Mouse (Mus musculus) lung, postnatal 14 days (tissue): ENCODE measurements around the gene Olfr983.

Source experiments
- DNase-seq: peaks from one replicate; pipeline ENCODE4 v3.0.0; 2021

Olfr983 gene

DNA sequence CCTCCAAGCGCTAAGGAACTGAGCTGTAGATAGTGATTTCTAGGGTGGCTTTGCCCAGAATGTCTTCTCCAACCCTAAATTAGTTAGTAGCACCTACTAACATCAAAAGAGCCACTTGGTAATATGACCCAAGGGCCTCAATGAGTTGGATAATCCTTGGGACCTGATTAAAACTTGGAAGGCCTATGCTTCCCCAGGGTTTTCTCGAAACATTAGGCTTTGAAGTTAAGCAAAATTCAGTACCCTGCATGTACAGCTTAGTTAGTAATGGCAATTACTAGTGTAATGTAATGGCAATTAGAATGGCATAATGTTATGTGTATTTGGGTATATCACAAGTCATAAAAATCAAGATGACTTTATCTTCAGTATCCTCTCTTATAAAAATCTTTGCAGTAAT lies at the start of gene Olfr983:
TSS of gene Olfr983 (minus strand) at position 101 of the 400 bp plus-strand sequence.
- no peak for DNase-seq

DNA sequence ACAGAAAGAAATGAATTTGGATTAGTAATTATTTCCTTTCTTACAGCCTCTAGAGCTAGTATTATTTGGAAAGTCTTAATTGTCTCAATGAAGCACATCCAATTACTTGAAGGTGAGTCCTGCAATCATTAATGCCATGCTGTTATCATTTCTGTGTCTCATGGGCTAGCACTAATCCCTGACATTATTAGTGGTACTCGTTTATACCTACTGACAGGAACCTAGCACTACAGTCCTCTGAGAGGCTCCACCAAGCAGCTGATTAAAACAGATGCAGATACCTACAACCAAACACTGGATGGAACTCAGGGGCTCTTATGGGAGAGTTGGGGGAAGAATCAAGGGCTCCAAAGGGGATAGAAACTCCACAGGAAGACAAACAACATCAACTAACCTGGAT lies 48.1 kb upstream of the Olfr983 start:
- DNase-seq: no peak

DNA sequence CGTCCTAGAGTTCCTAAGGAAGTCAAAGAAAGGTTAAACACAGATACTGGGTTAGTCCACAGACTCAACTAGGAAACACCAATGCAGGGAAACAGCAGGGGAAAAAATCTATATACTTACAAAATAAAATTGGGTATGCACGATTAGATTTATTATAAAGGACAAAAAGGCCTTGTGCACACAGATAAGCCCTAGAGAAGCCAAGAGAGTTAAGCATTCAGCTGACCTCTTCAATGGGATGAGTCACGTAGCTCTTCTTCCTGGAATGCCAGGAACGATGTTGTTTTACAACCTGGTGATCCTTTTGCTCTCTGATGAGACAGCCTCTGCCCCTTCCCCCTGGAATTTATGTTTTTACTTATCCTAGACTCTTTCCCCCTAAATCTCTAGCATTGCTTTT lies 46.1 kb upstream of the Olfr983 start:
- DNase-seq: no peak

DNA sequence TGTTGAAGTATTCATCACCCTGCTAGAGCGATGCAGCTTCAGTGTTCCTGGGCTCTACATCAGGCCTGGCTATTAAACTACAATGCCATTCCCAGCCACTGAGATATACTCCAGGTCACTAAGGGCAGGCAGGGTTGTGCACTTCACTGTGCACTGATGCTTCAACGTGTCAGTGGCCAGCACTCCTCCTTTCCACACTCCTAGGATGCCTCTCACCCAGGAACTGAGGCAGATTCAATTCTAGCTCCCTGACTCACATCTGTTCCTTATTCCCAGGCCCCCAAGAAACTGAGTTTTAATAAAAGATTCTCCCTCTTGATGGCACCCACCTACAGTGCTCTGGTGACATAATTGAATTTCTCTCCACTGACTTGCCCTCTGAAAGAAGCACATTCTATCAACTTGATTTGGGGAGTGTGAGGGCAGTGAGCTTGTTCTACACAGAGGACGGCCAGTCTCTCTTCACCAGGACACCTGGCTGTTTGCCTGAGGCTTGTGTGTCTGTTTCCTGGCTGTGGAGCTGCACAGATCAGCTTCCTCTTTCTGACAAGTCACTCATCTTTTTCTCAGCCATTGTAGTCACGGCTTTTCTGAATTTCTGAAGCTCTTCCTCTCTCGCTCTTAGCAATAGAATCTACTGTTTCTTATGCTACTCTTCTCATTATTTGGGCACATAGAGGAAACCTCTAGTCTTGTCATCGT lies 43.7 kb upstream of the Olfr983 start:
- DNase-seq: no peak

DNA sequence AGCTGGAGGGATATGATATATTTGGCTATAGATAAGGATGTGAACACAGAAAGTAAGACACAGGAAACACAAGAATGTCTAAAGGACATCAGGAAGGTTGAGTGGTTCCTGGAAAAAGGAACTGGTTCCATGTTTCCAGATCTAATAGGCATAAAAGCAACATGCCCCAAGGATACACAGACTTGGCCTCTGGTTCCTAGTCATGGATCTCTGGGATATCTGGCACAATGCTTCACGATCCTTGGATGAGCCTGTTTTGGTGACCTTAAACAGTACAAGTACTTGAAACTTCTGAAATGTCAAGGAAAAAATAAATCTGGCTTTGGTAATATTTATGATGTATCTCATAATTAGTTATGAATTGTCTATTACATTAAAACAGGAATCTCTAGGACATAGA lies 37.2 kb upstream of the Olfr983 start:
- DNase-seq: no peak

DNA sequence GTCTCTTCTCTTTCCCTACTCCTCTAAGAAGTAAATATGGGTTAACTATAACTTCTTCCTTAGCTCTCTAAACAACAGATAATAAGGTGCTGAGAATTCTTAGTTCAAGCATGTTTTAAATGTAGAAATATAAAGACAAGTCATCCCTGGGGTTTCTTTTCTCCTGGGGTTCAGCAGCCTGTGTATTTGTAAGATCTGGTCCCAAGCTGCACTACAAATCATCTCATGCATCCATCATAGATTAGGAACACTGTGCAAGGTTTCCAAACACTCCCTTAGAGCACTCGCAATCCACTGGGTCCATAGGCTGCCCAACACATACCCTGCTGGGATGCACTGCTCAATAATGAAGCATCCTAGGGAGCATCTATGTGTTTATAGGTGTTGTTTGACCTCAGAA lies 36.7 kb upstream of the Olfr983 start, which contains the start of gene Olfr985:
TSS of gene Olfr985 (minus strand) at position 101 of the 400 bp plus-strand sequence.
- DNase-seq: no peak

DNA sequence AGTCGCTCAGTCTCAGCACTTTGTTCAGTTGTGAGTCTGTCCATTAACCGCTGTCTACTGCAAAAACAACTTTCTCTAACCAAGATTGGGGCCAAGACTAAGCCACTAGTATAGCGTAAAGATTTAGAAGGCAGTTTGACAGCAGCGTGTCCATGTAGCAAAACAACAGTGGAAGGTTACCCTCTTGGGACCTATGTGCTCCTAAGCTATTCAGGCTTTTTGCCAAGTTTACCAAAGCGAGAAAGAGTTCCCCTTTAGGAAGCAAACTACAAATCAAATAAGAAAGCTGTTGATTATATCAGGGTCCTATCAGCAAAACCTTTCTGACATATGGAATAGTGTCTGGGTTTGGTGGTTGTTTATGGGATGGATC lies 23.9 kb upstream of the Olfr983 start:
- DNase-seq: no peak

DNA sequence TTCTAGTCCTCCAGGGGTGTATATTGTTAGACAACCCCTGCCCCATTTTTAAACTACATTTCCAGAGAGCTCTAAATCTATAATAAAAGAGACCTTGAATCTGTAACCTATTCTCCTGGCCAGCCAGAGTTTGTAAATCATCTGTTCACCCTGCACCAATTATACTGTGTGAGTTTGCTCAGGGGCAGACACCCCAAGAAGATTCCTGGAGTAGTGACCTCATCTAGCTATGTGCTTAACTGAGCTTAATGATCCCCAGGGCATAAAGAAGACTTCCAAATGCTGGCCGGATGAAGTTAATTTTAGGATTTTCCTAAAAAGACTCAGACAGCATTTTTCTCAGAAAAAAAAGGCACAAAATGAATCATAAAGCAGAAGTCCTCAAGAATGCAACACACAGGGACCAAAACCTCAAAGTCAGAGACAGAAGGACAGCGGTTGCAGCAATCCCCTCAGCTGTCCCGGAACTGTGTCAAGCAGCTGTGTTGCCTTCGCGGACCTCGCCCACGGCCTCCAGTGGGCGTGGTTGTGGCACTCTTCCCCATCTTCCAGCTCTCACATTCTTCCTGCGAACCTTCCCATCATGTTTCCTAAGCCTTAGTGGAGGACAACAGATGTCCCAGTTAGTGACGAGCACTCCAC lies 23.4 kb upstream of the Olfr983 start:
- DNase-seq: peak; percentile 45

DNA sequence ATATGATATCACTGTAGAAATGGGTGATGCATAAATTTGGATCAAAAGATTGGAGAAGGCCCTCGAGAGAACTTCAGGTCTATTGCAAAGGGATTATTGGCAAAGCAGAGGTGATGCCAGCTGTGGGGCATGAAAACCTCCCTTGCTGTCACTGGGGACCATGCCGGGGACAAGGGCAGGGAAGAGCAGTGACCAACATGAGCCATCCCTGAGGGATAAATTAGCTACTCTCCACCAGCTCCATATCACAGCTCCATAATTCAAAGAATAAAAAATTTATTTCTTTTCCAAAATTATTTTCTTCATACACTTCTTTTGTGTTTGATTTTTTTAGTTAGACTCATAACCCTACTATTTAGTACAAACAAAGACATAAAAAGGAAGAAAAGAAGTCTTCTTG lies 20.7 kb upstream of the Olfr983 start, which contains the start of gene Olfr984:
TSS of gene Olfr984 (minus strand) at position 101 of the 400 bp plus-strand sequence.
- DNase-seq: no peak

DNA sequence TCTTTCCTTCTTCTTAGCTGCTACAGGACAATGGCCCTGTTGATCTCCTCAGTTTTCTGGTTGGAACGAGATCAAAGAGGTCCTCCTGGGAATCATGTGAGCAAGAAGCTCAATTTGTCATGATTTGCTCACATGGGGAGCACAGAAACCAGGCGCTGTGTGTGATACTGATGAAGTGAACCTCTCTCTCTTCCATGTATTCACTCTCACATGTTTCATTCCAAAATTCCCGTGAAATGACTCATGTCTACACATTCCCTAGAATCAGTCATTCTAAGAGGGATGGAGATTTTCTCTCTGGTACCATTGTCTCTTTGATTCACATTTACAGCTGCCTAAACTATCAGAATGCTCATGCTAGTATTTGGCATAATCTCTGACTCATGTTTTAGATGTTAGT lies 1.4 kb upstream of the Olfr983 start:
- DNase-seq: no peak

DNA sequence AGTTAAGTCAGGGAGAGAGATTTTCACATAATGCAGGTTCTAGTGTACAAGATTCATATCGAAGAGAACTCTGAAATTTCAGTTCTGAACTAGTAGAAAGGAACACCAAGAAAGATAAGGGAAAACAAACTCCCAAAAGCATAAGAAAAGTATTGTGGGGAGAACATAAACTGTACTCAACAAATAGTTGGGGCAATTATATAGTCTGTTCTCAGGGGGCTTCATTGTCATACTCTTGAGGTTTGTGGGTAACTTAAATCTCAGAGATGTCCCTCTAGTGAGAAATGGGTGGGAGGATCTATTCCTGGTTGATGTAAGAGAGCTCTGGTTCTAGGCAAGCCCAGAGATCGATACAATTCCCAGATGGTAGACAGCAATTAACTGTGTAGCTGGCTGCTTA lies 19.9 kb downstream of the Olfr983 start, which contains the start of gene Olfr982:
TSS of gene Olfr982 (plus strand) at position 301 of the 400 bp plus-strand sequence.
- no peak for DNase-seq

DNA sequence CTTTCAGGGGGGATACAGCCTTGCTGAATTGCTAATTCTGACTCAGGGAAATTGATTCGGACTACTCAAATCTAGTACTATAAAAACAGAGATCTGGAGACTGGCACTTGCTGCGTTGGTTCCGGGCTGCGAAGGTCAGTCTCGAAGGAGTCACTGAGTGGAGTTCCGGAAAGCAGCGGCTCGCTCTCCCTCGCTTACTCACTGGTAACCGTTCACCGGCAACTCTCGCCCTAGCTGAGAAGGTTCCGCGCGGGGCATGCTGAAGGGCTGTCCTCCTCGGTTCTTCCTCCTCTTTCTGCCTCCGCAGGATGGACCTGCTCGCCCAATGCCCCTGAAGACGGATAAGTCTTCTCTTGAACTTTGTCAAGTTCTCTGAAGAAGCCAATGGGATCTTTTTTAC lies 43.3 kb downstream of the Olfr983 start:
- DNase-seq: no peak
